Mouse (Mus musculus) gastrocnemius, postnatal 36 days (tissue): ENCODE measurements at regions not wholly inside any gene's neighbourhood (a gene's known extent, or its start where the extent isn't known, plus 50 kb on each side); places are given as distances from the start of the nearest gene placed in this dataset.

Source experiments
- DNase-seq, 2 experiments: peaks; one replicate each; pipeline ENCODE4 v3.0.0; 2022
- intact Hi-C: fragments of 180-260 bp; cut with DNase I; formaldehyde crosslinking; loops from one replicate; pipeline ENCODE4 v1.15.1; 2025

- intact Hi-C loops, result no loop called here
- no peak for DNase-seq
Observed at GRCm38 (mm10) chr4:92574586-92574985, 383.0 kb upstream of the Gm12666 start.

- no peak for DNase-seq
- intact Hi-C loops, result no loop called here
Observed at GRCm38 (mm10) chr4:92565357-92565756, 373.8 kb upstream of the Gm12666 start.

GRCm38 (mm10) chr4:92555186-92555585 is 363.6 kb upstream of the Gm12666 start:
- intact Hi-C loops, result no loop called here
- no peak for DNase-seq

- DNase-seq, result no peak
- intact Hi-C loops, result no loop called here
Observed at GRCm38 (mm10) chr4:92542089-92542488, 350.5 kb upstream of the Gm12666 start.

DNA sequence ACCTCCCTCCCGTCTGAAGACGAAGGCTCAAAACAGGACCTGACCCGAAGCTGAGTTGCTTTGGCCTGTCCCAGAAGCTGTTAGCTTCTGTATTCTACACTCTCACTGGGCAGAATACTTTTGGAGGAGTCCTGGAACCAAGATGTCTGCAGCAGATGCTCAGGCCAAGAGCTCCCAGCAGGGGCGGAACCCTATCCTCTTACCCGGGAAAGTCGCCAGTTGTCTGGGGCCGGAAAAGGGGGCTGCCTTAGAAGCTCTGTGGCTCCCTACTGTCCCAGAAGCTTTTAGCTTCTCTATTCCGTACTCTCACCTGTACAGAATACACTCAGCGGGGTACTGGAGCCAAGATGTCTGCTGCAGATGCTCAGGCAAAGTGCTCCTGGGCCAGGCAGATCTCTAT is 346.7 kb upstream of the Gm12666 start:
- DNase-seq, result peak in 1 of 2 experiments; percentile 3
- intact Hi-C loops, result no loop called here

DNA sequence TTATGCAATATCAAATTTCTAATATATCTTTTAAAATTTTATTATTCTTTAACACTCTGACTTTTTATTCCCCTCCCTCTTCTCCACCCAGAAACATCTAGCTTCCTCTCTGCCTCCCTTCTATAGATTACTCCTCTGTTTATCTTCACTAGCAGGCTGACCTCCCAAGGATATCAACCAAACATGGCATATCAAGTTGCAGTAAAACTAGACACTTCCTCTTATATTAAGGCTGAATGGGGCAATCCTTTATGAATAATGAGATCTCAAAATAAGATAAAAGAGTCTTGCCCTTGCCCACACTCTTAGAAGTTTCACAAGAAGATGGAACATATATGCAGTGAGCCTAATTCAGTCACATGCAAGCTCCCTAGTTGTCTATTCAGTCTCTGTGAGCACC is 310.5 kb upstream of the Gm12666 start:
- intact Hi-C loops, result no loop called here
- no peak for DNase-seq

GRCm38 (mm10) chr4:92500168-92500567 is 308.6 kb upstream of the Gm12666 start:
- no peak for DNase-seq
- intact Hi-C loops, result no loop called here

DNA sequence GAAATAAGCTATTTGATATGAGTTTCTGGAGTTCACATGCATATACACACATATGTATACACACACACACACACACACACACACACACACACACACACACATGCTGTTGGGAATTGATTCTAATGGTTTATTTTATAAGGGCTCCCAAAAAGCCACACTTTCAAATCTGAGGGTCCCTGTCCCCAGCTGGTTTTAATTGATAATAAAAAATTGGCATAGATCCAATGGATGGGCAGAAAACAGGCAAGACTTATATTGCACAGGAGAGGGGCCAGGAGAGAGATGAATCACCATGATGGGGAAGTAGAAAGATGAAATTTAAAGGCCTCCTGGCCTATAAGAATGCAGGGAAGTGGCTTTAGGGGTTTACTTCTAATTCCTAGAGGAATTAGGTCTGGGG is 295.1 kb upstream of the Gm12666 start:
- no peak for DNase-seq
- intact Hi-C loops, result no loop called here

DNA sequence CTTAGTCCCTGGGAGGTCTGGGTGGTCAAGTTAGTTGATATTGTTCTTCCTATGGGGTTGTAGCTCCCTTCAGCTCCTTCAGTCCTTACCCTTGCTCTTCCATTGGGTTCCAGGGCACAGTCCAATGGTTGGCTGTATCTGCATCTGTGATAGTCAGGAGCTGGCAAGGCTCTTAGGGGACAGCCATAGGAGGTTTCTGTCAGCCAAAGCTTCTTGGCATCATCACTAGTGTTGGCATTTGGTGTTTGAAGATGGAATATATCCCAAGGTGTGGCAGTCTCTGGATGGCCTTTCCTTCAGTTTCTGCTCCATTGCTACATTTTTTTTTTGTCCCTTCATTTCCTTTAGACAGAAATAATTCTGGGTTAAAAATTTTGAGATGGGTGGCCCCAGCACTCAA is 266.6 kb upstream of the Gm12666 start:
- no peak for DNase-seq
- intact Hi-C loops, result no loop called here
